Mouse (Mus musculus) ES-CJ7 (cell line): ENCODE data around the gene Rpl5.

Experiments used
- DNase-seq: peaks from one replicate; pipeline ENCODE4 v3.0.0; 2011; ENCODE audit warnings: low read depth, low spot score

The Rpl5 gene

GRCm38 (mm10) chr5:107942941-107943340 is 42.6 kb downstream of the Rpl5 start:
- DNase-seq: no peak

GRCm38 (mm10) chr5:107943526-107943925 is 43.2 kb downstream of the Rpl5 start:
- no peak for DNase-seq

GRCm38 (mm10) chr5:107946475-107946874 is 46.2 kb downstream of the Rpl5 start:
- DNase-seq: no peak

GRCm38 (mm10) chr5:107947548-107947947 is 47.2 kb downstream of the Rpl5 start:
- DNase-seq: no peak

GRCm38 (mm10) chr5:107948899-107949298 is 48.6 kb downstream of the Rpl5 start:
- no peak for DNase-seq

- no peak for DNase-seq
These were observed 49.3 kb downstream of the Rpl5 start for GRCm38 (mm10) chr5:107949607-107950006.

- DNase-seq: no peak
These were observed 50.3 kb downstream of the Rpl5 start for GRCm38 (mm10) chr5:107950643-107951042.
